Mouse (Mus musculus): ENCODE data around the gene Art5.

The Art5 gene

DNA sequence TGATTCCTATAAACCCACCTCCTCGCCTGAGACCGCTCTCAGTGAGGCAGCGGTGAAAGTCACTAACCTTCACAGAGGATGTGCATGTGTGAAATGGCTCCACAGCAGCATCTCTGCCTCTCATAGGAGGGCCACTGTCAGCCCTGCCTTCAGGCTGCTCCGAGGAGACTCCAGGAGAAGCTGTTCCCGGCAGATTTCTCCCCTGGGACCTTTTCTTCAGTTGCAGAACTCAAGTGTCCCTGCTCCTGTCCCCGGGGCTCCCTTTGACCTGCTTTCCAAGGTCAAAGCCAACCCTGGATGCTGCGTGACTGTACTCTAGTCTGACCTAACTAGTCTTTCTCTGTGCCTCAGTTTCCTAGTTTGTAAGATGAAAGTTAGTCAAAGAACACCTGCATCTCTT is at the start of gene Art5:
TSS of gene Art5 (minus strand) at position 319 of the 400 bp plus-strand sequence.
- no peak for DNase-seq (ENCODE audit: extremely low read depth, low read depth)

DNA sequence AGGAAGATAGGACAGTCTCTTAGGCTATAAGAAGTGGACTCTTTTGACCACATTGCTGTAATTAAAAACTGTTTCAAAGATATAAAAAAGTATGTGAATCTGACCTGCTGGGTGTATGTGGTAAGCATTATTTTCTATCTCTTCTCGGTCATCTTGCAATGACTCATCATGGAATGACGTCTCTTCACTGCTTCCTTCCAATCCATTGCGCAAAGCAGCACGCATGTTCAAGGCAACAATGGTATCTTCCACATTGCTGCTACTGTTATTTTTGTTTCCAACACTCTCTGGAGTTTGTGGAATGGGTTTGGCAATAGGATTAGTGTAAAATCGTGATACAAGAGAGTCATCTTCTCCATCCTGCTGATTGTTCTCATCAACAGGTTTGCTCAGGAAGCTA is 44.4 kb upstream of the Art5 start:
- DNase-seq (ENCODE audit: extremely low read depth, low read depth) = no peak

DNA sequence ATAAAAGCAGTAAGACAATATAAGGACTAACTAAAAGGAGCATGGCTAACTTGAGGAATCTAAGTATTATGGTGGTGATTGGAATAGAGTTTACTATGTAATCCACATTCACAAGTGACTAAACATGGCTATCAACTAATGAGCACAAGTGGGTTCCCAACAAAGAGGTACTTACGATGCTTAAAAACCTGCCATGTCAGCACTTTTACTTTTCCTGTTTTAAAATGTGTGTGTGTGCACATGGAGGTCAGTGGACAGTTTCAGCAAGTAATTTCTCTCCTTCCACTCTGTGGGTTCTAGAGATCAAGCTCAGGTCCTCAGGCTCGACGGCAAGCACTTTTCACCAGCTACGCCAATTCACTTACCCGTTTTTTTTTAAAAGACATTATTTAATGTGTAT is 28.6 kb upstream of the Art5 start:
- no peak for DNase-seq (ENCODE audit: extremely low read depth, low read depth)

DNA sequence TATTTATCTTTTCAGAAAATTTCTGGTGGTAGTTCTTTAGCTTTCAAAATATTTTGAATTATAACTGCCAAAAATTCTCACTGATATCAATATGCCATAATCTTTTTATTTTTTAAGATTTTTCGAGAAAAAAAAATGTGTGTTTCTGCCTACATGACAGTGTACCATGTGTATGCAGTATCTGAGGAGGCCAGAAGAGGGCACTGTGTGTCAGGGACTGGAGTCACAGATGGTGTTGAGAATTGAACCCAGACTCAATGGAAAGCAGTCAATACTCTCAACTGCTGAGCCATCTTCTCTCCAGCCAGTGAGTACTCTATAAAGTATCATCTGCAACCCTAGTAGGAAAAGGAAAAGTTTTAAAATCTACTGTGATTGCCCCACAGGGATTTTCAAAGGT is 28.2 kb upstream of the Art5 start:
- DNase-seq (ENCODE audit: extremely low read depth, low read depth) = peak; percentile 18

DNA sequence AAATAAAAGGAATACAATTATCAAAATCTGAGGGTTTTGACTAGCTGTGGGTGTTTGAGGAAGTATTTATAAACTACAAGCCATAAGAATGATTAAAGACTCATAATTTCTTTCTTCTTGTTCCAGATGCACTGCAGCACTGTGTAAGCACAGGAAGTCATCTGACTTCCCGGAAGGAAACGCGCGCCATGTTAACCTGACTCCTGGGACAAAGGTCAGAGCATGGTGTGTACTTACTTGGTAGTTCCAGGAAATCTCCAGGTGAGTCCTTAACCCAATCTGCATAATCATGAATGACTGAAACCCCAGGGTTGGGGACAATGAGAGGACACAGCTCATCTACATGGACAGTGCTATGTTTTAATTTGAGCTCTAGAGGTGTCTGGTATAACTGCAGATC is 23.1 kb upstream of the Art5 start:
- DNase-seq (ENCODE audit: extremely low read depth, low read depth) = no peak

DNA sequence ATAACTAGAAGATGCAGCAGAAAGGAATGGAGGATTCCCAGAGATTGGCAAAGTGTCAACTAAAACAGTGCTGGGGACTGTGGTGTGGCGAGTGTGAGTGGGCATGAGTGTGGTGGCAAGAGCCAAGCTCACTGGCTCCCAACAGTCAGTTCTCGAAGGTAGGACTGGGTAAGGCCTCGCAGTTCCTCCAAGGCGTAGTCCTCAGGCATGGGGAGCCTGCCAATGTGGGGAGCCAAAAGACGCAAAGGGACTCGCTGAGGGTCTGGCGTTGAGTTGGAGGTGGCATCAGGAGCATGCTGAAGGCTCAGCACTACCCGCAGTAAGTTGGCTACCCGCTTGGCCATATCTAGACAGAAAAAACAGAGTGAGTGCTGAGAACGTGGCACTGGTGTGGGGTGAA is 11.0 kb upstream of the Art5 start:
- no peak for DNase-seq (ENCODE audit: extremely low read depth, low read depth)

DNA sequence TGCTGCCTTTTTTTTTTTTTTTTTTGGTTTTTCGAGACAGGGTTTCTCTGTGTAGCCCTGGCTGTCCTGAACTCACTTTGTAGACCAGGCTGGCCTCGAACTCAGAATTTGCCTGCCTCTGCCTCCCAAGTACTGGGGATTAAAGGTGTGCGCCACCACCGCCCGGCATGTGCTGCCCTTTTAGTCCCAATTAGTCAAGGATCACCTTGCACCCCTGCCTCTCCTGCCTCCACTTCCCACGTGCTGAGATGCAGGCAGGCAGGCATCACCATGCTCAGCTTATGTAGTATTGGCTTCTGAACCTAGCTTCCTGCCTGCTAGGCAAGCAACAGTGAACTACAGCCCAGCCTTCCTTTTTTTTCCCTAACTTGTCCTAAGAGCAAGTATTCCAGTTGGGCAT is 8.1 kb upstream of the Art5 start:
- no peak for DNase-seq (ENCODE audit: extremely low read depth, low read depth)

DNA sequence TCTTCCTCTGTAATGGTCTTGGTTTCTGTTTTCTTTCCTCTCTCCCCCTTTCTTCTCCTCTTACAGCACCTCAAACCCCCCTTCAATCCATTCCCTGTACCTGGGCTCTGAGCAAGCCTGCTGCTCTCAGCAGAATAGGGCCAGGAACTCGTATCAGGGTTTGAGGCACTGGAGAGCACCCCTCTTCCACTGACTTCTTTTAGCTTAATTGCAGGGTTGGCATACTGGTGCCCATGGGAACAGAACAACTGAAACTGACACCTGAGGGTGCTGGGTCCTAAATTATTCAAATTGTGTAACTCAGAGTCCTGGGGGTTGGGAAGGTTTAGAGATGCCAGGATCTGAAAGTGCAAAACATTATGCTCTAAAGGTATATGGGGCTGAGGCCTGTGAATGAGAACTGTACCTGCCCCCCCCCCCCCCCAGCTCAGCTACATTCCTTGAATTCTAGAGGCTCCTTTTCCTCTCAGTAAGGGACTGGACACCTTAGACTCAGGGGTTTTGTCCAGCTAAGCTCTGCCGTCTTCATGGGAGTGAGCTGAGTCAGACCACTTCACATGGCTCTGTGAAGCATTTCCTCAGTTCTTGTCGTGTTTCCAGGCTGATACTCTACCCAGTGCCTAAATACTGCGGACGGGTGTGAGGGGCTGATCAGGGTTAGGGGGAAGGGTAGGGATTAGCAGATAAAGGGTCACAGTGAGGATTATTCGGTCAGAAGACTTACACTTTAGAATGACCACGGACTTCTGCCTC is 7.5 kb upstream of the Art5 start, which contains the start of gene Chrna10:
TSS of gene Chrna10 (minus strand) at position 250 of the 753 bp plus-strand sequence.
- no peak for DNase-seq (ENCODE audit: extremely low read depth, low read depth)

DNA sequence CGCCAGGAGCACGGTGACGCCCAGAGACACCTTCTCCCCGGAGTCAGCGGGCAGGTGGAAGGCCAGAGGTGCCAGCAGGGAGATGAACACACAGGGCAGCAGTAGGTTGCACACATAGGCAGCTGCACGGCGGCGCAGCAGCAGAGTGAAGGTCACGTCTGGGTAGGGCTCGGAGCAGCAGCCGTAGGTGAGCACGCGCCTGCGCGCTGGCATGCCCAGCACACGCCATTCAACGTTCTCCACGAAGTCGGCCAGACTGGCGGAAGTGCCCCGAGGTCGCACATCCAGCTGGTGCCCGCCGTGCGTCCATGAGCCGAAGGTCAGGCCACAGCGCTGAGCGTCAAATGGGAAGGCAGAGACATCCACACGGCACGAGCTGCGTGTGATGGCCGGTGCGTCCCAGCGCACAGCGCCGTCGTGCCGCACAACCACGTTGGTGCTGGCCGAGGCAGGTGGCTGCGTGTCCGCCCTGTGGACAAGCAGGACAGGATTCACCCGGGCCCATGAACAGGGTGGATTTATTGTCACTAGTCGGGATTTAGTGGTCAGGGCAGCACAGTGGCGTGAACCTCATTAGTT is 4.0 kb upstream of the Art5 start:
- DNase-seq (ENCODE audit: extremely low read depth, low read depth) = no peak

DNA sequence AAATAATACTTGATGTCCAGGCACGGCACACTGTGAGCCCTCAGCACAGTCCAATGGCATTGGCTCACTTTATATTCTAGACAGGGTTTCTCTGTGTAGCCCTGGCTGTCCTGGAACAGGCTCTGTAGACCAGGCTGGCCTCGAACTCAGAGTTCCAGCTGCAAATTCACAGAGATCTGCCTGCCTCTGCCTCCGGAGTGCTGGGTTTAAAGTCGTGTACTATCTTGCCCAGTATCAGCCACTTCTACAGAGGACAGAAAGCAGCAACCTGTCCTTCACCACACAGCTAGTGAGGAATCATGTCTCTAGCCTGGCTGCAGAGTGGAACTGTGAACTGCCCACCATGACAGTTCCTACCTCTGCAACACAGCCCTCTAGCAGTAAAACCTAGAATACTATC is 457 bp upstream of the Art5 start:
- no peak for DNase-seq (ENCODE audit: extremely low read depth, low read depth)

DNA sequence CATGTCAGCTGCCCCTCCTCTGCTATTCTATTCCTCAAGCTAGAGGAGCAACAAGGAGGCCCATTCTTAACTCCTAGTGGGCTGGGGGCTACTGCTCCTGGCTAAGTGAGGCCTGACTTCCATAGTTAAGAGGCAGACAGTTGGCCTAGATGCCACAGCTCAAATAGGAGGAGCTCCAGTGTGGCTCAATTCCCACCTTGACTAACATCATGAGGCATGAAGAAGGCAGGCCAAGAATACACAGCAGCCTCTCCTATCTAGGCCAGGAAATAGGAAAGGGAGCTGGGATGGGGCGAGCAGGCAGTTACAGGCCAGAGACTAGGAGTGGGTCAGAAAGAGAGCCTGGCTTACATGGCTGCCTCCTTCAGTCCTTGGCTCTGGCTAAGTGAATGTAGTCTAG is 1.1 kb downstream of the Art5 start:
- no peak for DNase-seq (ENCODE audit: extremely low read depth, low read depth)

DNA sequence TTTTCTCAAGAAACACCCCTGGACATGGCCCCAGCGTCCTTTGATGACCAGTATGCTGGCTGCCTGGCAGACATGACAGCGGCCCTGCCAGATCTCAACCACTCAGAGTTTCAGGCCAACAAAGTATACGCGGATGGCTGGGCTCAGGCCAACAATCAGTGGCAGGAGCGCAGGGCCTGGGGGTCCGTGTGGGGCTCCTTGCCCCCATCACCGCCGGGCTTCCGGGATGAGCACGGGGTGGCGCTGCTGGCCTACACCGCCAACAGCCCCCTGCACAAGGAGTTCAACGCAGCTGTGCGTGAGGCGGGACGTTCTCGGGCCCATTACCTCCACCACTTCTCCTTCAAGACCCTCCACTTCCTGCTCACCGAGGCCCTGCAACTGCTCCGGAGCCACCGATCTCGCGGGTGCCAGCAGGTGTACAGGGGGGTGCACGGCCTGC is 2.6 kb downstream of the Art5 start:
- DNase-seq (ENCODE audit: extremely low read depth, low read depth) = no peak

DNA sequence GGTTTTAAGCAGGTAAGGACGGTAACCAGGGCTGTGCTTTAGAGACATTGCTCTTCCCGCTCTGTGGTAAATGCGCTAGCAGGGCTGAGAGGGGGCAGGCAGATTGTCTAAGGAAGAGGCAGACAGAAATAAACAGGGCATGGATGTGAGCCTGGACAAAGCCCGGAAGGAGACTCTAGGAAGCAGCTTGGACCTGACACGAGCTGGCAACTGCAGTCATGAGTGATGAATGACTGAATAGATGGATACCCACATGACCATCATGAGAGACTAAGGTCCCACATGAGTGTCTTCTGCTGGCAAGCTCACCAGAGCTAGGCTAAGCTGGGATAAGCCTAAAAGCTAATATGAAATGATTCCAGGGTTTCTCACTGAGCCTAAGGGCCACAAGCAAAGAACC is 5.2 kb downstream of the Art5 start:
- no peak for DNase-seq (ENCODE audit: extremely low read depth, low read depth)

DNA sequence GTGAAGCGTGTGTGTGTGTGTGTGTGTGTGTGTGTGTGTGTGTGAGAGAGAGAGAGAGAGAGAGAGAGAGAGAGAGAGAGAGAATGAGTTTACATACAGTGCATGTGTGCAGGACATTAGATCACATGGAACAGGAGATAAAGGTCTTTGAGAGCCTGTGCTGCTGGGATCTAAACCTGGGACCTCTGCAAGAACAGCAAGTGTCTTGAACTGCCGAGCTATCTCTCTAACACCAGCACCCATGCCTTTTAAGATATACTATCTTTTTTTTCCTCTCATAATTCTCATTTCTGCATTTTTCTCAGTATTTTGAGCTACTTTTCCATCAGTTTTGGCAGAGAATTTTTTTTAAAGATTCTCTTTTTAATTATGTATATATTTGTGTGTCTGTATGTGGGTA is 5.7 kb downstream of the Art5 start:
- no peak for DNase-seq (ENCODE audit: extremely low read depth, low read depth)

DNA sequence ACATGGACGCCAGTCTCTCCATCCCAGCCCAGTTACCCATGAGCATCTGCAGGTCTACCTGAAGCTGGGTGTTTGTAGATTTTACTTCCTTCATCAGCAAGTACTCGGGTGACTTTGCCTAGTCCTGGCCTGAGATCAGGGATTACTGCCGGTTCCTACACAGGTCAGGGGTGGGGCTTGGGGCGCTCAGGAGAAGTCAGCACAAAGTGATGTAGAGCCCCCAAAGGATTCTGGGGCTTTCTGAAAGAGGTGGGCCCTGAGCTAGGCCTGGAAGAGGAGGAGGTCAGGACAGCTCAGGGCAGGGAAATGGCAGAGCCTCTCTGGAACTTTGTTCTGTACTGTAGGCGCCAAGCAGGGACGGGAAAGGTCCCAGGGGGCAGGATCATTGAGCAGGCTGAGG is 6.6 kb downstream of the Art5 start:
- DNase-seq (ENCODE audit: extremely low read depth, low read depth) = no peak

DNA sequence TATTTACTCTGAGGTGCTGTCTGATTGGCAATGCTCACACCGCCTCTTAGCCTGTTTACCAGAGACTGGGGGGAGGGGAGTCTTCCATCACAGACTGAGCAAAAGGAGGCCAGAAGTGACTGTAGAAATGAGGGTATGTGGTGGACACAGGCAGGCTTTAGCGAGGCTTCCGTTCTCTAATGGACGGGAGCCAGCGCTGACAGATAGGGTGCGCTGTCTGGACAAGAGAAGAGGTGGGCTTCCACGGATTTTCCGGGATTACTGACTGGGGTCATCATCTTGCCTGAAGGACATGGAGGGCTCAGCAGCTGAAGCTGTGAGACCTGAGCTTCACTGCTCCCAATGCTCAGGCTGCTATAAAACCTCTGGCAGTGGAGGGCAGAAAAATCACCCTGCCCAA is 7.0 kb downstream of the Art5 start:
- DNase-seq (ENCODE audit: extremely low read depth, low read depth) = no peak

DNA sequence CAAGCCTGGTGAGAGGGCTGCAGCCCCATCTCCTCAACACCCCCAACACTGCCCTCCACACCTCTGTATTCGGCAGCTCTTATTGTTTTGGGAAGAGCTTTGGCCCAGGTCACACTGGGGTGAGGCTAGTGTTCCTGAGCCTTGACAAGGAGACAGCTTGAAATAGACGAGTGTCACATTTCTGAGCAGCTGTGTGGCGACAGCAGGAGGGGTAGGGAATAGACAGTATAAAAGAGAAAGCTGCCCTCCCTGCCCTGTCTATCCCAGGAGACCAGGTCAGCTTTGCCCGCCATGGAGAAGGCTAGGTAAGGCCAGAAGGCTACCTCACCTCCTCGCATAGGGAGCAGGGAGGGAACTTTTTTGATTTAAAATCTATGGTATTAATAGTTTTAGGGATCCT is 7.8 kb downstream of the Art5 start, which contains the start of gene Art1:
TSS of gene Art1 (plus strand) at position 257 of the 400 bp plus-strand sequence.
- no peak for DNase-seq (ENCODE audit: extremely low read depth, low read depth)

DNA sequence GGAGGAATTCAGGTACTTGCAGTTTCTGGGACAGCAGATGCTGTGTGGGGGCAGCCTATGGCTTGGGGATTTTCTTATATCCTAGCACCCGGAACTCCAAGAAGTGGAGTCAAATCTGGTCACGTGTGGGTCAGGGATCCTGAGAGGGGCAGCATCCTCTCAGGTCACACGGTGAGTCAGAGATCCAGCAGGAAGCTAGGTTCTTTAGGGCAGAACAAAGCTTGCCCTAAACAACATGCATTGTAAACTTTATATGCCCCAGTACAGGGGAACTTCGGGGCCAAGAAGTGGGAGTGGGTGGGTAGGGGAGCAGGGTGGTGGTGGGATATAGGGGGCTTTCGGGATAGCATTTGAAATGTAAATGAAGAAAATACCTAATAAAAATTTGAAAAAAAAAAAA is 8.4 kb downstream of the Art5 start:
- DNase-seq (ENCODE audit: extremely low read depth, low read depth) = no peak

DNA sequence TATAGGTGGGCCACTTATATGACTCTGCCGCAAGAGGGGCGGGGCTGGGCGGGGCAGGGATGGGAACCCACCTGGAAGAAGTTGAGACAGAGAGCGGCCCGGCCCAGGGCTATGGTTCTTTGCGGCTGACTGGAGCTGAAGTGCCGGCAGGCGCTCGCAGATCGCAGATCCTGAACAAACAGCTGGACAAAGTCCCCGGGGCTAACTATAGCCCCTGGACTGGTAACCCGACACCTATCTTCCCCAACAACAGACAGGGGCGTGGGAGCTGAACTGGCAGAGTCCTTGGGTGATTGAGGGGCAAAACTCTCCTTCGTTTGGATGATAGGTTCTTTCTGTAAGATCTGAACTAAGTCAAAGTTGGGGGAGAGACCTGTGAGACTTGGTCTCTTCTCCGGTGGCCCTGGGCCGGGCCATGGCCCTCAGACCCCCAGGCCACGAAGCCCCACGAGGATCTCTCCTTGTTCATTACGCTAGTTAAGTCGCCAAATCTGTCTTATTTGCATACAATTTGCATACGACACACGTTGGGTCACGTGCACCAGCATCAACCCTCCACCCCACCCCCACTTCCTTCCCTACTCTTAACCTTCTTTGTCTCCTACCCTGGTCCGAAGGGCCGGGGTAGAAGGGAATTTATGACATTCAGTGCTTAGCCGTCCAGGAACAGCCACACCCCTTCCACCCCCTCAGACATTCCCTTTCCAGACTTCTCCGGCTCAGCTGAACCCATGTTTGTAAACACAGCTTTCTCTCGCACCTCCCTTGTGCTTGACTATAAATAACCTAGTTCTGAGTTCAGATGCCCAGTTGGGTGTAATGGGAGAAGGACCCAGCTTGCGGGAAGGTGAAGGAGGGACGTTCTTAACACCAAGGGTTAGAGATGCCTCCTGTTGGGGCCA is 9.3 kb downstream of the Art5 start:
- no peak for DNase-seq (ENCODE audit: extremely low read depth, low read depth)

DNA sequence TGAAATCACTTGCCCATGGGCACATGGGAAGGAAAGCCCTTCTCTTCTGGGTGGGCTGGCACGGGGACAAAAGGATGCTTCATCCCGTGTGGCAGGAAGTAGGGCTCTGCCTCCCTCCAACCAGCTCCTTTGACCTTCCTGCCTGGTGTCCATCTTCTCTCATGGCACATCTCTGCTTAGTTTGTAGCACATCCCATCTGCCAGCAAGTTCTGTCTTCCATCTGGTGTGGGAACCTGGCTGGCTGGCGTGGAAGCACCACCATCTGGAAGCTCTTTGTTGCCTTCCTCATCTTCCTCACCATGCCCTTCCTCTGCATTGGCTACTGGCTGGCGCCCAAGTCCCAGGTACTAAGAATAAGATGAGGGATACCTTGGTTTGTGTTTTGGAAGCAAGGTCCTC is 22.0 kb downstream of the Art5 start:
- no peak for DNase-seq (ENCODE audit: extremely low read depth, low read depth)

DNA sequence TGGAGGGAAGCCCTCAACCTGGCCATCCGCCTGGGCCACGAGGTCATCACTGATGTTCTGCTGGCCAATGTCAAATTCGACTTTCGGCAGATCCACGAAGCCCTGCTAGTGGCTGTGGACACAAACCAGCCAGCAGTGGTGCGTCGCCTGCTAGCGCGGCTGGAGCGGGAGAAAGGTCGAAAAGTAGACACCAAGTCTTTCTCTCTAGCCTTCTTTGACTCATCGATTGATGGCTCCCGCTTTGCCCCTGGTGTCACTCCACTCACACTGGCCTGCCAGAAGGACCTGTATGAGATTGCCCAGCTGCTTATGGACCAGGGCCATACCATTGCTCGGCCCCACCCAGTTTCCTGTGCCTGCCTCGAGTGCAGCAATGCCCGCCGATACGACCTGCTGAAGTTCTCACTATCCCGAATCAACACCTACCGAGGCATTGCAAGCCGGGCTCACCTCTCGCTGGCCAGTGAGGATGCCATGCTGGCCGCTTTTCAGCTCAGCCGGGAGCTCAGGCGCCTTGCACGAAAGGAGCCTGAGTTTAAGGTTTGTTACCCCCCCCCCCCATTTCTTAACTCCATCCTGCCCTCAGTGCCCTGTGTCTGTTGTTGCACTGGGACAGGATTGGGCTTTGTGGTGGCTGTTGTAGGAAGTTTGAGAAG is 25.1 kb downstream of the Art5 start:
- no peak for DNase-seq (ENCODE audit: extremely low read depth, low read depth)

DNA sequence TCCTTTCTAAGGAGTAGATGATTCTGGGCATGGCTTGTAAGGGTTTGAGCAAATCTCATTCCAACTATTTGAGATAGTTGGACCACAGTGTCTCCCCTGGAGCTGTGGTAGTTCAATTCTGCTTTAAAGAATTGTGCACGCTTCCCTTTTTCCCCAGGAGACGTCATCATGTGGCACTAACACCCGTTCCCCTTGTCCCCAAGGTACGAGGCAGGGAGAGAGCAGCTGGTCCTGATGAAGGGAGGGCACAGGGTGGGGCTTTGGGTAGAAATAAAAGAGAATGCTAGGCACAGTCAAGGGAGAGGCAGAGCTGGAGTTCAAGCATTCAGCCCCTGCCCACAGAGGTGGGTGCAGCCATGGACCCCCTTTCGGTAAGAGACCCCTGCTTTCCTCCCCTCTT is 26.5 kb downstream of the Art5 start, which contains the start of gene Trpc2:
TSS of gene Trpc2 (plus strand) at position 301 of the 400 bp plus-strand sequence.
- no peak for DNase-seq (ENCODE audit: extremely low read depth, low read depth)

Data from MEL-GATA-1-ER (cell line).